Mouse (Mus musculus): Measurements from ENCODE around the gene Snx3.

Gene Snx3

DNA sequence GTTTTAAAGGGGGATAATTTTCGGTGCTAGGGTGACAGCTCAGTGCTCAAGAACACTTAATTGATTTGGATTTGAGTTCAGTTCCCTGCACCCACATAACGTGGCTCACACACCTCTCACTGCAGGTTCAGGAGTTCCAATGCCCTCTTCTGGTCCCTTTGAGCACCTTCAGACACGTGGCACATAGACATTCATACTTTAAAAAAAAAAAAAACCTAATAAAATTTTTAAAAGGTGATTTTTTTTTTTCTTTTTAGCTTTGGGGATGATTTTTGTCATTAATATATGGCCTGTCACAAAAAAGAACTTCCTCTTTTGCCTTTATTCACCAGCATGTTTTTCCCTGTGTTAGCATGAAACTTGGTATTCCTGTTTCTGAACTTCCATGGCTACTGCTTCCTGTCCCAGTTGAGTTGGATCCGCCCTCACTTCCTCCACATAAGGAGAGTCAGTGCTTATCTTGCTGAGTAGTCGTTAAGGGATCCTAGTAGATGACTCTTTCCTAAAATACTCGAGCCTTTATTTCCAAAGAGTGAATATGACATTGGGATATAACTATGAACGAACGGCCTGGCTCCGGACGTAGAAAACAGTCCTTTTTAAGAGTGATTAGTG lies 2.4 kb downstream of the Snx3 start:
- no peak for DNase-seq (ENCODE audit: extremely low read depth, low read depth, low spot score)

DNA sequence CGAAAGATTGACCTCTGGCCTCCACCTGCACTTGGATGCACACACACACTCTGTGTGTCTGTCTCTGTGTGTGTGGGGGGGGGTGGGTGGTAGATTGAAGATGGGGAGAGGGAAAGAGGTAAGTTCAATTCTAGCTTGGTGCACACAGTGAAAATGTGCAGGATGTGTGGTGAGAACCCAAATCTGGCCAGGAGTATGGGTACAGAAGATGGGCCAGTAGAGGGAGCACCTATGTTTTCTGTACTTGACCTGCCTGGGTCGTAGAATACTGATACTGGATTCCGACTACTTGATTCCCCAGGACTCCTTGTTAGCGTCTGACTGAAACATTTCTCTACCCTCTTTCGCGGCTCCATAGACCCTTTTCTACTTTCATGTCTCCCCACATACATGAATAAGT lies 8.3 kb downstream of the Snx3 start:
- DNase-seq (ENCODE audit: extremely low read depth, low read depth, low spot score) = no peak

DNA sequence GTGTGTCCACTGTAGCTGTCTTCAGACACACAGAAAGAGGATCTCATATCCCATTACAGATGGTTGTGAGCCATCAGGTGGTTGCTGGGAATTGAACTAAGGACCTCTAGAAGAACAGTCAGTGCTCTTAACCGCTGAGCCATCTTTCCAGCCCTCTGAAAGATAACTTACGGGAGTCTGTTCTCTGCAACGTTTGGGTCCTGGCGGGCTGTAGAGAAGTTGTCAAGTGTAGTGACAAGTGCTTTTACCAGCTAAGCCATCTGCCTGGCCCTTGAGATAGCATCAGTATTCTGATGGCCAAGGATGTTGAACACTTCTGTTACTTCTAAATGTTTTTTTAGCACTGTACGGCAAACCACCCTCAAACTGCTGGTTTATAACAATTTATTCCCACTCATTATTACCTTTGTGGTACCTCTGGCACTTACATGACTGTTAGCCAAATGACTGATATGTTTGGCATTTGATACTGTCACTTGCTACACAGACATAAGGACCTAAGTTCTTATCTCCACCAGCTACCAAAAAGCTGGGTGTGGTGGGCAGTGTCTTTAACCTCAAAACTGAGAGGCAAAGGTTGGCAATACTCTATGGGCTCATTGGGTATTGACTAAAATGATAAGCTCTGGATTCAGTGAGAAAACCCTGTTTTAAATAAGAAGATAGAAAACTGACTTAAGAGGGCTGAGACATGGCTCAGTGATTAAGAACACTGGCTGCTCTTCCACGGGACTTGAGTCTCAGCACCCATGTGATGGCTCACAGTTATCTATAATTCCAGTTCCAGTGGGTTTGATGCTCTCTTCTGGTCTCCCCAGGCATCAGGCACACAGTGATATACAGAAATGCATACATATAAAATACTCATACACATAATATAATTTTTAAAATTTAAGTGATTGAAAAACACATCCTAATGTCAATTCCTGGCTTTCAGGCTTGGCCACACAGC lies 9.6 kb downstream of the Snx3 start:
- DNase-seq (ENCODE audit: extremely low read depth, low read depth, low spot score) = no peak

DNA sequence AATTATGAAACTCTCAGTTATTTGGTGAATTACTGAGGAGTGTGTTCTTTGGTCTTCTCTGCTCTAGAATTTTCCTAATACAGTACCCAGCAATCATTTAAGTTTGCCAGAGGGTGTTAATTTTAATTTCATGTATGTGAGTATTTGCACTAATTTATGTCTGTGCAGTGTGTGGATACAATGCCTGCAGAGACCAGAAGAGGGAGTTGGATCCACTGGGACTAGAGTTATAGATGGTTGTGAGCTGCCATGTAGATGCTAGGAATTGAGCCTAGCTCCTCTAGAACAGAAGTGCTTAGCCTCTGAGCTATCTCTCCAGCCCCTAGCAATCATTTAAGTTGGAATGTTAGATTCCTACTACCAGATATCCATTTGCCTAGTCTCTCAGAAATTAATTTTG lies 12.3 kb downstream of the Snx3 start:
- no peak for DNase-seq (ENCODE audit: extremely low read depth, low read depth, low spot score)

DNA sequence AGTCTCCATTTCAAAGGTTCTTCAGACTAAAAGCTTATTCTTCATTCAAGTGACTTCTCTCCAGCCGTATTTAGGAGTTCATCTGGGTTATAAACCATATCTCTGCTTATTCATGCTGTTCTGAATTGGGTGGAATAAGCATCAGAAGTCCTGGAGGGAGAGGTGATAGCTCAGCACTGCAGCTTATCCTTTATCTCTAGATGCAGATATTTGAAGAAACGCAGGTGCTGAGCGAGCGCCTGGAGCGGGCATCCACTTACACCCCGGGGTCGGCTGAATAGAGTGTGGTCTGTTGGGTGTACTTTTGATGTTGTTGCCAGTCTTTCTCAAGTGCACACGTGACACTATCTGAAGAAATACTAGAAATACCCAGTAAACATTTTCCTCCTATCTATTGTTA lies 16.5 kb downstream of the Snx3 start:
- DNase-seq (ENCODE audit: extremely low read depth, low read depth, low spot score) = no peak

DNA sequence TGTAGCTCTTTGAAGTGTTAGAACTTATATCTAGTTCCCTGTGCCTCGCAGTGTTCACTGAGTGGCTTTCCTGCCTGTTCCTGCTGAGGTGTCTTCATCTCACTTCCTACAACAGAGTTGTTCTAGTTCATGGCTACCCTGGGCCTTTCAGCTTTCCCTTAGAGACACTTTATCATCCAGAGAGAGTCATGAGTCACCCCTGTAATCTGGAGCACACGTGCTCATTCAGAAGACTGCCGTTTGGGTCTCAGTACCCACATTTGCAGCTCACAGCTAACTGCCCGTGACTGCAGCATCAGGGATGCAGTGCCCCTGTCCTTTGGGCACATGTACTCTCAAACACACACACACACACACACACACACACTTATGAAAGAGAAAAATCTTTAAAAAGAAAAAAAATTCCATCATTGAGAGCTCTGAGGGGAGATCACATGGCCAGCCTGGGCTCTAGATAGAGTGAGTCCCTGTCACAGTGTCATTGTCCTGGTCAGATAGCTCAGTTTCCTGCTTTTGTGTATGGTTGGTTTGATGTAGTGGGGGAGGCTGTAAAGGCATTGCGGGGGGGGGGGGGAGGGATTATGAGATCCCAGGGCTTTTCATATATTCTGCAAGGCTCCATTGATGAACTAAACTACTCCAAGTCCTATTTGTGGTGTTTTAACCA lies 19.6 kb downstream of the Snx3 start:
- no peak for DNase-seq (ENCODE audit: extremely low read depth, low read depth, low spot score)

DNA sequence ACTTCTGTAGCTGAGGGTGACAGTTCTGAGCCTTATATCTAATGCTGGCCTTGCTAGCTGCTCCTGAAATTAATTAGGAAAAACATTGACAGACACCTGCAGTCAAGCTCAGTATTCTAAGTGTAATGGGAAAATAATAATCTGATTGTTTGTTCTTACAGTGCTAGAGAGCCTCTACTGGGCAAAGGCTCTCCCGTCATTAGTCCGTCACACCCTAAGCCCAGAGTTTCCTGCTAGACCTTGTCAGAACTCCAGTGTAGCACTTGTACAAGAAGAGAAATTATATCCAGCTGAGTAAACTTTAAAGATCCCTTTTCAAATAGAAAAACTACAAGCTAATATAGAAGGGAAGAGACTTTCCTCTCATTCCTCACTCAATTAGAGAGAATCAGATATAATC lies 21.1 kb downstream of the Snx3 start:
- no peak for DNase-seq (ENCODE audit: extremely low read depth, low read depth, low spot score)

DNA sequence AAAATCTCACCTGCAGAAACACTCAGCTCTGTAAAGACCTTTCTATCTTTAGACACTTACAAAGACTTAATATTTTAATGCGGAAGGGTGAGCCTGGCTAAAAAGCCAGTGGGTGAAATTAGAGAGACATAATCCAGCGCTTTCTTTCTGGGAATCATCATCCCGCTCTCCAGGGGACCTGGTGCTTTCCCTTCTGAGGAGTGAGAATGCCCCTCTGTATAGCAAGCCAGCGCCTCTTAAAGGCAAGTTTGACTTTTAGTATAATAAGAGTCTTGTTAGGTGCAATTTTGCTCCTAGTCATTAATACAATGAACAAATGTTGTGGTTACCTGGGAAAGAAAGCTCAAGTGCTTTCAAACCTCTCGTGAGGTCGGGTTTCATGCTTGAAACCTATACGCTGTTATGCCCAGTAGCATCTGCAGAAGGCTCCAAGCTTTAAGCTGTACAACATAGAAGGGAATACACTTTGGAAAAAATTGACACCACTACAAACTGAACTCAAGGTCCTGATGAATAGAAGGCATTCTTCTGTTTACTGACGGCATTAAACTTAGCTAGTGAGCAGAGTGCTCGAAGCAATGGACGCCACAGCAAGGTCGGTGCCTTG lies 21.8 kb downstream of the Snx3 start:
- no peak for DNase-seq (ENCODE audit: extremely low read depth, low read depth, low spot score)

DNA sequence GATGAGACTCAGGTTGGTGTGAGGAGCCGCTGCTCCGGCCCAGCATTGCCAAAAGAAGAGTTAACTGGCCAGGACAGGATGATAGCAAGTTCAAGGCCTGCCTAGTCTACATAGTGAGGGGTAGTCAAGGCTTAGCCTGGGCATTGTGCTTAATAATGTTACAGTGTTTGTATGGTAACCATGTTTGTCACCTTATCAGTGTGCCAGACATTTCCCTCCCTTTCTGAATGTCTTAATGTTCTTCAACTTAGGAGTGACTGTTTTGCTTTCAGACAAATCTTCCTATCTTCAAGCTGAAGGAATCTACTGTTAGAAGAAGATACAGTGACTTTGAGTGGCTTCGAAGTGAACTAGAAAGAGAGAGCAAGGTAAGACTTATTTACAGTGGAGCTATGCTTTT lies 23.9 kb downstream of the Snx3 start:
- DNase-seq (ENCODE audit: extremely low read depth, low read depth, low spot score) = no peak

DNA sequence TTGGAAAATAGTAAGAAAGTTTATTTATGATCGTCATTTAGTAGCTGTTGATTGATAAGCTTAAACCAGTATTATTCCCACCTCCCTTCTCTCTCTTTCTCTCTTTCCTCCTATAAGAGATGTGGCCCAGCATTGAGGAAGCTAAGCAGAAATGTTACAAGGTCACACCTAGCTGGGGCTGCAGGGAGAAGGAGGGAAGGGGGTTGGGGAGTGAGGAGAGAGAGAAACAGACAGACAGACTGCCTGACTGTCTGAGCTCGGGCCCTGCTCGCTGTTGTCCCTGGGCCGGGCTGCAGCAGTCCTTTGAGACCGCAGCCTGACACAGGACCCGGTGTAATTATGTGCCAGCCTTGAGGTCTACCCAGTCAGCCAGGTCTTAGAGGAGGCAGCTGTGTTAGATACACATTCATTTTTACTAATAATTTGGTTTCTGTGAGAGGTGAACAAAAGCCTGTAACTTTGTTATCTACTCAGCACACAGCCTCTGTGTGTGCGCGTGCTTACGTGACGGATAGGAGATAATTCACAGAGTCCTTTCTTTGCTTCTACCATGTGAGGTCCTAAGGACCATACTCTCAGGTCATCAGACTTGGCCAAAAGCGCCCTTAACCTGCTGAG lies 32.1 kb downstream of the Snx3 start:
- DNase-seq (ENCODE audit: extremely low read depth, low read depth, low spot score) = no peak

DNA sequence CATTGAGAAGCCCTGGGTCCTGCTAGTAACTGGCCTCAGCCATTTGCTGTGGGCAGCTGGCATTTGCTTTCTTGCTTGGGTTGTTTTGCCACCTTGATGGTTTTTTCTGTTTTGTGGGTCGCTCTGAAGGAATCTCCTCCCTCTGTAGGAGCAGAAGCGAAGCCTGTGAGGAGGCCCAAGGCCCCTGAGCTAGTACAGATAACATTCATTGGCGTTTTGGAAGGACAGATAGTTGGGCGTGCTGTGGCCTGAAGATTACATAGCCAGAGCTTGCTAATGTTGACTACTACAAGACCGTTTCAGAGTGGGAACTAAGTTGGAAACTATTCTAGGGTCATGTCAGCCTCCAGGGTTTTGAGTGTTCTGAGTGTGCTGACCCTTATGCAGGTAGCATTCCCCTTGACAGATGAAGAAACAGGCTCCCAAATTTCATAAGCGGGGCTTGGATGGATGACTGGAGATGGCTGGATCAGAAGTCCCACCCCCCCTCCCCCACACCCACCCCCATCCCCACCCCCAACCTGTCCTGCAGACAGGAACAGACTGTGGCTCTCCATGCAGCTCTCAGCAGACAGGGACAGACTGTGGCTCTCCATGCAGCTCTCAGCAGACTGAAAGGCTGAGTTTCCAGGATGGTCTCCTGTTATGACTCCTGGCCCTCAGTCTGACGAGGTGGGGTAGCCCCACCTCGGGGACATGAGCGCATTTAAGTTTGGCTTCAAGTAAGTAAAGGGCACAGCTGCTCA lies 35.9 kb downstream of the Snx3 start:
- no peak for DNase-seq (ENCODE audit: extremely low read depth, low read depth, low spot score)

DNA sequence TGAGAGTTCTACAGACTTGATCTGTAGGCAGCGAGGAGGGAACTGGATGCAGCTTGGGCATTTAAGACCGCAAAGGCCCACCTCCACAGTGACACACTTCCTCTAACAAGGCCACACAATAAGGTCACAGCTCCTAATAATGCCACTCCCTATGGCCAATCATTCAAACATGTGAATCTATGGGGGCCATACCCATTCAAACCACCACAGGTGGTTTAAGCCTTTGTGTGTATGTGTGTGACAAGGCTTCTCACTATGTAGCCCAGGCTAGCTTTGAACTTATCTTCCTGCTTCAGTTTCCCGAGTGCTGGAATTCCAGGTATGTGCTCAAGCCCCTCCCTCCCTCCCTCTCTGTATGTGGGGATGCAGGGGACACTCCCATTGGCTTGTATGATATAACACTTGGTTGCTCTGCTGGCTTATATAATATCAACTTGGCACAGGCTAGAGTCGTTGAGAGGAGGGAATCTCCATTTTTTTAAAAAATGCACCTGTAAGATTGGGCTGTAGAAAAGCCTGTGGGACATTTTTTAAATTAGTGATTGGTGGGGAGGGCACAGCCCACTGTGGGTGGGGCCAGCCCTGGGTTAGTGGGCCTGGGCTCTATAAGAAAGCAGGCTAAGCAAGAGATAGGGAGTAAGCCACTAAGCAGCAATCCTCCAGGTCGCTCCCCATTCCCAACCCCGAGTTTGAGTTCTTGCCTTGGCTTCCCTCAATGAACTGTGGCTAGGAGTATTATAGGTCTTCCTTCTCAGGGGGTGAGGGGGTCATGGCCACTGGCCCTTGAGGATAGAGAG lies 44.1 kb downstream of the Snx3 start:
- DNase-seq (ENCODE audit: extremely low read depth, low read depth, low spot score) = no peak

DNA sequence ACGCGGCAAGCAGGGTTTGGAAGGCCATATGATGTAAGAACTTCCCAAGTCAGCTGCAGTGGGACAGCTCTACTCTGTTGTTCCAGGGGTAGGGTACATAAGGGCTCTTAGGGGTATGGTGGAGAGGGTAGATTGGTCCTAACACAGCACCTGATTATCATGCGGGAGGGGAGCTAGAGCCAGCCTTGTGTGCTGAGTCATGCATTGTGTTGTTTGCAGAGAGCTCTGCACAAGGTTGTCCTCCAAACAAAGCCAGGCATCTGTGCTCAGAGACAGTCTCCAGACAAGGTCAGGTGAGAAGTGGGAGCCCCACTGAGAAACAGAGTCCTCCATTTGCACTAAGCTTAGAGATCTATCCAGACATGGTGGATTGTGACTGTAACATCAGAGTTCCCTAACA lies 44.7 kb downstream of the Snx3 start:
- DNase-seq (ENCODE audit: extremely low read depth, low read depth, low spot score) = no peak

DNA sequence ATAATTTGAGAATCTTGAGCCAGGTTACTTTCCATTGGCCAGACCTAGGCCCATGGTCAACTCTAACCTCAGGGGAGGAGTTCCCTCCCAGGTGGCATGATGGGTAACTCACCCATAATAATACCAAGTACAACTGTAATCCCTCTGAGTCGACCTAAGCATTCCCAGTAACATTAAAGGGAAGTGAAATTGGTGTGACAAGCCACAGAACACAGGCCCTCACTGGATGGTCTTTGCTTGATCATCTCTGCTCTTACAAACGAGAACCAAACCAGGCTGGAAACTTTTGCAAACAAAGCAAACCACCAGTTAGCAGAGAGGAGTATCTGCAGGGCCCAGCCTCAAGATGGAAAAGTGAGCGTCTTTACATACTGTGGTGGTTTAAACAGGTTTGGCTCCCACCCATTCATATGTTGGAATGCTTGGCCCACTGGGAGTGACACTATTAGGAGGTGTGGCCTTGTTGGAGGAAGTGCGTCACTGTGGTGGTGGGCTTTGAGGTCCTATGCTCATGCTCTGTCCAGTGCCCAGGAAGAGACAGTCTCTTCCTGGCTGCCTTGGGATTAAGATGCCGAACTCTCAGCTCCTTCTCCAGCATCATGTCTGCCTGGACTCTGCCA lies 57.9 kb downstream of the Snx3 start:
- DNase-seq (ENCODE audit: extremely low read depth, low read depth, low spot score) = no peak

DNA sequence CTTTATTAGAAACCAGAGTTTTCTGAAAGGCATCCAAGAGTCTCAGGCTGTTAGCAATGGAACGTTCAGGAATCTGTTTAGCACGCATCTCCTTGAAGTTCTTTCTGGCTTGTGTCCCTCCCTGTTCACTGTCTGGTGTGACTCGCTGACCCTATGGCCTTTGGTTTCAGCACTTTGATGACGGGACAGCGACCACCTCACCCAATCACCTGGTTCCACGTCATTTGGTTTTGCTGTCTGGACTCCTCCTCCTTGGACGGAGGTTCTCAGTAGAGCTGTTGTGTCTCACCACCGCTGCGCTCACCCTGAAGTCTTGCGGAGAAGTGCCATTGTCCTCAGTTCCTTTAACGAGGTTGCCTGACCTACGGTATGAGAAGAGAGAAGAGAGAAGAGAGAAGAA lies 60.4 kb downstream of the Snx3 start:
- no peak for DNase-seq (ENCODE audit: extremely low read depth, low read depth, low spot score)

DNA sequence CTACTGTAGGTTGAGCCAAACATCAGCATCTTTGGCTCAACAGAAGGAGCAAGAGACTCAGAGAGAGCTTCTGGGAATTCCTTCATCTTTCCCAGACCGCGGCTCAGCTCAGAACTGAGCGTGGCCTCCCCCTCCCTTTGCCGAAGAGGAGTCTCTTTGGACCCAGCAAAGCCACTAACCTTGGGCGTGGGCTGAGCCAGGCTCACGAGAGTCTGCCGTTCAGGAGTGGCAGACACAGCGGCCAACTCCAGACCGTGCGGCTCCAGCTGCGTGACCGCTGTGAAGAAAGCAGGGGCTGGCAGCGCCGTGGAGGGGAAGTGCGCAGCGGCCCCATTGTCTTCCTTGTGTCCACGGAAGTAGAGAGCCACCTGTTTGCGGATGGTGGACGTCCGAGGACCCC lies 70.7 kb downstream of the Snx3 start:
- no peak for DNase-seq (ENCODE audit: extremely low read depth, low read depth, low spot score)

DNA sequence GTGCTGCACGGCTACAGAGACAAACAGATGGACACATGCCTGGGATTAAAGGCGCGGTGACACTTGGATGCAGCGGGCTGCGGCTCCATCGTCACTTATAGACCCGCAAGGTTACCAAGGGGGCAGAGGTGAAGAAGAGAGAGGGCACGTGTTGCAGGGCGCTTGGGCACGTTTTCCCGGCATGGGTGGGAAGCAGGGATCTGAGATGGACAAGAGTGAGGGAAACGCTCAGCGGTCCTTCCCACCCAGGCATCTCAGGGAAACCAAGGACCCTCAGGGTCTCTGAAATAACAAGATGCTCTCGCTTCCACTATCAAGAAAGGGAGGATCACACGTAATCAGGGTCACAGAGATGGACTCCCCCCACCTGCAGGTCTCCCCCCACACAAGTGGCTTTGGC lies 71.1 kb downstream of the Snx3 start:
- no peak for DNase-seq (ENCODE audit: extremely low read depth, low read depth, low spot score)

DNA sequence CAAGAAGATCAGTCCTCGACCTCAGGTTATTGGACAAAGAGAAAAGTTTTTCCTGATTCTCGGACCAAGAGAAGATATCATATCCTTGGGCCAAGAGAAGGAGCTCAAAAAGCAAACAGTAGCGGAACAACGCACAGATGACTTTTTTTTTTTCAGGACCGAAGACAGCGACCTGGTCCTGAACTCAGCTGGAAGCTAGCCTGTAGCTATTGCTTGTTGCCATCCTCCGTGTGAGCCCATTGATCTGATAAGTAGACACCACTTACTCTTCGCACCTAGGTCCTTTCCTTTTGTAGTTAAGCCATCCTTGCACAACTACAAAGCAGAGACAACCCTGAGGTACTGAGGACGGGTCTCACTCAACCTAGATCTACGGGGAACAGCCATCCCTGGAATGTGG lies 72.8 kb downstream of the Snx3 start:
- DNase-seq (ENCODE audit: extremely low read depth, low read depth, low spot score) = no peak

DNA sequence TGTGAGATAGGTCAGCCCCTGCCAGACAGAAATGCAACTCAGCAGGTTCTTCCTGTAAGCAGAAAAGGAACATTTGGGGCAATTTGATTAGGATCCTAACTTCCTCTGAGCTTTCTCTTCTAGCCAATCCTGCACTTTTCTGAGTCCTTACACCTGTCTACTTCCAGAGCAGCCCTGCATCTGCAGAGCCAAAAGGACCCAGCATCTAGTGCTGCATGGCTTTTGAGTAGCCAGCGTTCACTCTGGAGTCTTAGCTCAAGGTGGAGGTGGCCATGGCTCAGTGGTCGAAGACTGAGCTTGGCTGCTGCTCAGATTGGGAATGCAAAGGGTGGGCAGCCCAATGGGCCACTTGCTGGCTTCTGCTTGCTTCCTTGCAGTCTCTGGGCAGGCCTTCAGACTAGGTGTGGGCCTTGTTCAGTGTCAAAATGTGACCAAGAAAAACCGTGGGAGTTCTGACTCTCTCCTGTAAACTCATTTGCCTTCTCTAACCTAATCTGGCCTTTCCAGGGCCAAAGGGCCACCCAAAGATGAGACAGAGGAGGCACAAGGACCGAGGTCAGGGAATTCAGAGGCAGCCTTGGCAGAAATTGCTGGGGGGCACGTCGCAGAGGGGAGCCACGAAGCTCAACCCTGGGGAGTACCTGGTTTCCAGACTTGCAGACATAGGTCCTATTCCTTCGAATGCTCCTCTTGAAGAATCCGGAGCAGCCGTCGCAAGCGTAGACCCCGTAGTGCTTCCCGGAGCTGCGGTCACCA lies 75.9 kb downstream of the Snx3 start:
- DNase-seq (ENCODE audit: extremely low read depth, low read depth, low spot score) = no peak

Measured in fat pad, adult 2 months (tissue).